Mouse (Mus musculus) embryo, embryonic 11.5 days (tissue): Measurements from ENCODE around the gene Gm44965.
A peak's percentile ranks its signal among the peaks of the same experiment; 100 is the strongest.
"Not testable (repeated sequence)": the region's sequence is repeated elsewhere in the genome, so short reads cannot be mapped to it uniquely, and the experiment has no call there.

Experiments
- DNase-seq: peaks from one replicate; pipeline ENCODE4 v3.0.0-alpha.2; 2012; ENCODE audit warnings: low read depth, low spot score

The Gm44965 gene

DNA sequence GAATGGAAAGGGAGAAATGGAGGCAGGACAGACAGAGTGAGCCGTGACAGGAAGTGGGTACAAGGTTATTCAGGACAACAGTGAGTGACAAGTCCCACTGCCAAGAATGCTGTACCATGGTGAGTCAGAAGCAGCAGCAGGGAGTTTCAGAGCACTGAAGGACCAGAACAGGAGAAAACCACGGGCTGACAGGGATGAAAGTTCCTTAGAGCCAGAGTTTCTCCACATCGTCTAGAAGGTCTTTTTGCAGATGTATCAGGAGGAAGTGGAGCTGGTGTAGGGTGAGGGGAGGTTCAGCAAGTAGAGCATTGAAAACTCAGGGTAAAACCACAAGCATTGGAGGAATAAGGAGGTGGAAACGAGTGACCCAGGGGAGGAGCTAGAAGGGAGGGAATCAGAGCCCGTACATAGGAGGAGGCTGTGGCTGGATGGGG lies 14.5 kb upstream of the Gm44965 start:
- no peak for DNase-seq

DNA sequence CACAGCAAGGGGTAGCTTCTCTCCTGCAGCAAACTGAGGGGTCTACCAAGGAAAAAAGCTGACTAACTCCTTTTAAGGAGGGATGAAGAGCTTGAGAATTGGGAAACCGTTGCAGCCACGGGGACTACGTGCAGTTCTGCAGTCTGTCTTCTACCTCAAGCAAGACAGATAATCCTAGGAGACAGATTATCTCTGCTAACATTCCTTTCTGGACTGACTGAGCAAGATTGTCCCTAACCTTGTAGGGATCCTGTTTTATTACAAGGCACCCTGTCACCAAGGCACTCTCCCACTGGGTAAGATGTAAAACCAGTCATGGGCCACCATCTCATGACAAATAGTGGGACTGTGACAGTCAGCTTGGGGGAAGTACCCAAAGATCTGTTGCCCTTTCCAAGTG lies 12.5 kb upstream of the Gm44965 start:
- no peak for DNase-seq

DNA sequence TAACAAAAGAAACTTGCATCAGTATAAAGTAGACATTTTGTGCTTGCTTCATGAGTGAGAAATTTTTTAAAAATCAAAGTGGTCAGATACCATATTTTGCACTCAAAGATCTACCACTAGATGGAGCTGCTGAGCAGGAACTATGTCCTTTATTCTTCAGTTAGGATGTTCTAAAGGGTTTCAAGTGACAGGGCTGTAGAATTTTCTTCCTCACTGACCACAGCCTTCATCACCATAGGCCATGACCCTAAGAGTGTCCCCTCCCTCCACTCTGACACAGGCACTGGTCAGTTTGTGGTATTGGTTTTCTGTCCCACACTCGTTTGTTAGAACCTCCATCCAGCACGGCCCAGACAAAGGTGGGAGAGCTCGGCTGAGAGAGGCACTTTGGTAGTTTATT lies 11.7 kb upstream of the Gm44965 start:
- no peak for DNase-seq

DNA sequence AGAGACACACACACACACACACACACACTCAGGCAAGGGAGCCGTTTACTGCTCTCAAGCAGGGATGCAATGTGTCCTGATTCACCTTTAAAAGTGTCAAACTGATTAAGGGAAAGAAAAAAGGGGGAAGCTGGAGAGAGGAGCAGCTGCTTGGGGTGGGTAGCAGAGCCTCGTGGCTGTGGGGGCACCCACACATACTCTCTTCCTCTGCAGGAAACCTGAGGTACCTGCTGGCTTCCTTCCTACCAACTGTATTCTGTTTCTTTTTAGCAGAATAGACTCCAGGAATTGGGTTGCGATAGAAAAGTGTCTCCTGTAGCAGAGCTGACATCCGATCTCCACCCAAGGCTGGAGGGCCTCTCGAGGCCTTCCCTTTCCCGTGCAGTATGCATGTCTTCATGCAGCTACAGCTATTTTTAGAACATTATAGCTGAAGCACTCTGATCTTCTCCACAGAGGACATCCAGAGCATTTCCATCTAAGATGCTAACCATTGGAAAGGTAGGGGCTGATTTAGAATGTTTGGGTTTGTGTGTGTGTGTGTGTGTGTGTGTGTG lies 4.5 kb upstream of the Gm44965 start, which contains the start of gene Gm45021:
TSS of gene Gm45021 (plus strand) at position 417 of the 557 bp plus-strand sequence.
- DNase-seq = no peak

DNA sequence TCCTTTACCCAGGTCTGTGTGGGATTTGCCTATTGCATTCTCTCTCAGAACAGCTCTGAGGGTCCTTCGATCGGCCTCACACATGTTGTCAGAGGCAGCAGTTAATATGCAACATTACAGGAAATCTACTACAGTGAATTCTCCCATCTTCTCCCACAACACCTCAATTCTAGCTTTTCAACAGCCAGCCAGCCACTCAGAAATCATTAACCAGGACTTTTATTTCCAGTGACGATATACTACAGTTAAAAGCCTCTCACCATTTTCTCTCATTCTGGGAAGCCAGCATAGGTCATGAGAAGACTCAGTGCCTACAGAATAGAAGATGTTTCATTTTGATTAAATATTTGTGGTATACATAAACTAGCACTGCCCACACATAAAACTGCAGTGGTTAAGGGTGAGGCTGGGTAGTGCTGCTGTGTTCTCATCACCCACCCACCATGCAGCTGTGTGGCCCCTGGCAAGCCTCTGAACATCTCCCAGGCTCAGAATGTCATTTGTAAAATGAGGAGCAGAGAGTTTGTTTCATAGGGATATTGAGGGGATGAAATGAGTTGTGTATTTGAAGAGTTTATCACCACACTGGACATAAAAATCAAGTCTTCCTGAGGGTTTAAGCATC lies 2.4 kb upstream of the Gm44965 start:
- no peak for DNase-seq

DNA sequence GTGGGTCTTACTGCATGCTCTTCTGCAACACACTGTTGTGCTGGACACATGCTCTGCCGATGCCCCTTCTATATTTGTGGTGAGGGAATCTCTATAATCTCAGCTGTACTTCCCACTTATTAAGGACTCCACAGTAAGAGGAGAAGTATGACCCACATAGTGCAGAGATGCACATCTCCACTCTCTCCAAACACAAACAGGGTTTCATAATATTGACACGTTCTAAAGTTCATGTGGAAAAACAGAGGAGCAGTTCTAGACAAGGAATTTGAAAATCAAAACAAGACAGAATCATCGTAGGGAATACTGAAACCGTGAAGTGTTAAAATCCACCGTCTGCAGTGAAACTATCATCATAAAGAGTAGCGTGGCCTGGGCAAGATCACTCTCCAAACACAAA lies 1.9 kb upstream of the Gm44965 start:
- no peak for DNase-seq

DNA sequence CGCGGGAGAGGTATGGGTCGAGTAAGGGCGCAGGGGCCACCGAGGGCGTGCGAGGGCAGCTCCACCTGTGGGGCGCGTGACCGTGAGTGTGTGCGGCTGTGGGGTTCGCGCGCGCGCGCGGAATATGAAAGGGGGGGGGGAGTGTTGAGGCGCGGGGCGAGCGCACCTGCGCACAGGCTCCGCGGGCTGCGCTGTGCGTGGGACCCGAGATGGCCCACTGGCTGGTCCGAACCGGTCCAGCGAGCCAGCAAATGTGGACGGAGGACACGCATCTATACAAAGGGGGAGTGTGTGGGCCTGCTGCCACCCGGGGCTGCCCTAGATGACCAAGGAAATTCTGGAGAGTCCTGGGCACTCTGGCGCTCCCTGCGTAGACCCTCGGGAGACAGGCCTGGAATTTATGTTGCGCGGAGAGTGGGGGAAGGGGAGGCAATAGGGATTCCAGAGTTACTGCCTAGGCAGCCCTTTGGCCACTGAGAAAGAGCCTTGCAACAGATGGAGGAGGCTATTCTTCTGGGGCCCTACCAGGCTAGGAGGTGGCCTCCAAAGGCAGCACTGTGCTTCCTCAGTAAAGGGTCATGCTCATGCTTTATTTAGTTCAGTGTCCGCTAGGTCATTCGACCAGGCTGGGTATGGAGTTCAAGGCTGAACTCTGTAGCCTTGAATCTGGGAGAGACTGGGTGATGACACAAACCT lies 450 bp downstream of the Gm44965 start:
- DNase-seq = peak; percentile 51

DNA sequence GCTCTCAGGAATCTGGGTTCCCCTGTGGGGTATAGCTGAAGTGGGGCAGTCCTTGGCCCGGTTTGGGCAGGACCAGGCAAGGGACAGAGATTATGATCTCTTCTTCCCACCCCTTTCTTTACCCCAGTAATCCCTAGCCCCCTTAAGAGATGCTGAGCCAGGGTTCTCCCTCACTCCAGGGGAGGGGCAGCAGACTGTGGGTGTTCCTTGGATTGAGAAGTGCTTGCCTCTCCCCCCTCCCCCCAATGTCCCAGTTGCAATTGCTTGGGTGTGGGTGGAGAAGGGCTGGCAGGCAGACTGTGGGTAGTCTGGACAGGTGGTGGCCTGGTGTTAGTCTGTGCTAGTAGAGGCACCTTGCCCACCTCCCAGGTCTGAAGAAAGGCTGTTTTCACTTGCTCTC lies 1.5 kb downstream of the Gm44965 start:
- no peak for DNase-seq

DNA sequence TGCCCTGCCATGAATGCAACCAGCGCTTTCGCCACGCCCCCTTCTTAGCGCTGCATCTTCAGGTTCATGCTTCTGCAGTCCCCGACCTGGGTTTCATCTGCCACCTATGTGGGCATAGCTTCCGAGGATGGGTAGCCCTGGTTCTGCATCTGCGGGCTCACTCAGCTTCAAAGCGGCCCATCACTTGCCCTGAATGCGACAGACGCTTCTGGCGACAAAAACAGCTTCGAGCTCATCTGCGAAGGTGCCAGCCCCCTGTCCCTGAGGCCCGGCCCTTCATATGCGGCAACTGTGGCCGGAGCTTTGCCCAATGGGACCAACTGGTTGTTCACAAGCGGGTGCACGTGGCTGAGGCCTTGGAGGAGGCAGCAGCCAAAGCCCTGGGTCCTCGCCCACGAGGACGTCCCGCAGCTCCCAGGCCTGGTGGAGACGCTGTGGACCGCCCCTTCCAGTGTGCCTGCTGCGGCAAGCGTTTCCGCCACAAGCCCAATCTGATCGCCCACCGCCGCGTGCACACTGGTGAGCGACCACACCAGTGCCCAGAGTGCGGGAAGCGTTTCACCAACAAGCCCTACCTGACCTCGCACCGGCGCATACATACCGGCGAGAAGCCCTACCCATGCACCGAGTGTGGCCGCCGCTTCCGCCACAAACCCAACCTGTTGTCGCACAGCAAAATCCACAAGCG lies 2.9 kb downstream of the Gm44965 start:
- no peak for DNase-seq

DNA sequence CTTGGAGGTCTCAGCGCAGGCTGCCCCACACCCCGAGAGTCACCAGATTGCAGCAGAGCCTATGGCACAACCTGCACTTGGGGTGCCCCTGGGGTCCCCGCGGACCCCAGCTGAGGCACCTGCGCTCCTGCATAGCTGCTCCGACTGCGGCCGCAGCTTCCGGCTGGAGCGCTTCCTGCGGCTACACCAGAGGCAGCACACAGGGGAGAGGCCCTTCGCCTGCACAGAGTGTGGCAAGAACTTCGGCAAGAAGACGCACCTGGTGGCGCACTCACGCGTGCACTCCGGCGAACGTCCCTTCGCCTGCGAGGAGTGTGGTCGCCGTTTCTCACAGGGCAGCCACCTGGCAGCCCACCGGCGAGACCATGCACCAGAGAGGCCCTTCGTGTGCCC lies 3.5 kb downstream of the Gm44965 start:
- no peak for DNase-seq

DNA sequence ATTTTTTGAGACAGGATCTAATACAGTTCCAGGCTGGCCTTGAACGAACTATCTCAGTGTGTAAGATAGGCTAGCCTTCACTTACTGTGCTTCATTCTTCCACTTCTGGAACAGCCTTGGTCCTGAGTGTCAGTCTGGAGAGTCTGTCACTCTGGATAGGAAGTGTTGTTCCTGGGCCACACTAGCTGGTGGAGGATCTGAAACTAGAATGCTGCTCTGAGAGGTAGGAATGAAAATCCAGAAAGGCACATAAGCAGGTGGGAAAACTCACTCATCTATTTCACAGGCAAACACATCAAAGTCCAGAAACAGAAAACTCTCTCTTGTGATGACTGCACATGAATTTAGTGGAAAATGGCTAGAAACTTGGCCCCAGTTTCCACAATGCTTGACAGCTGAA lies 6.9 kb downstream of the Gm44965 start:
- DNase-seq = no peak

DNA sequence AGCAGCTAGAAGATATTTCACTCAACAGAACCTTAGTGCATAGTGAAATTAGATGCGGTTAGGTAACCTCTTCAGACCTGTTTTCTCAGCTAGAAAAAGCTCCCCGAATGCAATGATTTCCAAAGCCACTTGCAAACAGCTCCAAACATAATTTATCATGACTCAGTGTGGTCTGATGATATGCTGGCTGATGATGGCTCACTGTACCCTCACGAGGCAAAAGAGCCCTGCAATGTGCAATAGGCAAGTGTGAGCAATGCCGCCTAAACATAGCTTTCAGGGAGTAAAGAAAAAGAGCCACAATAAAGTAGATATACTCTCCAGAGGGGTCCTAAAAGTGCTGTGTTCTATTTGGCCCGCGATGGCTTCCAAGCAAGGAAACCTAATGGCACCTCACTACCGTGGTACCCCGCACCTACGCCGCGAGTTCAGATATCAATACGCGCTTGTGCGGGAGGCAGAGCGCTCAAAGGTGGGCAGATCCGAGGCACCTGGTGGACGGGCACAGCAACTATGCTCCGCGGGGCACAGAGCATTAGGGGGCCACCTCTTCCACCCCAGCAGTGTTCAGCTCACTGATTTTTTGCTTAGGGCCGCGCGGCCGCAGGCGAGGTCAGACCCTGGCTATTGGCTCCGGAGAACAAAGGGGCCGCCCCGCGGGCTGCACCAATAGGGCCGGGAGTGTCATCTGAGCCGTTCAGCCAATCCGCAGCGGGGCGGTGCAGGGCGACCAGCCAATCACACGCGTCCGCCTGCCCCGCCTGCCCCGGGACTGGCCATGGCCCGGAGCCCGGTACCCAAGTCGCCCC lies 7.7 kb downstream of the Gm44965 start, which contains the start of gene Zfp775:
TSS of gene Zfp775 (plus strand) at position 793 of the 809 bp plus-strand sequence.
- peak; percentile 90 for DNase-seq

DNA sequence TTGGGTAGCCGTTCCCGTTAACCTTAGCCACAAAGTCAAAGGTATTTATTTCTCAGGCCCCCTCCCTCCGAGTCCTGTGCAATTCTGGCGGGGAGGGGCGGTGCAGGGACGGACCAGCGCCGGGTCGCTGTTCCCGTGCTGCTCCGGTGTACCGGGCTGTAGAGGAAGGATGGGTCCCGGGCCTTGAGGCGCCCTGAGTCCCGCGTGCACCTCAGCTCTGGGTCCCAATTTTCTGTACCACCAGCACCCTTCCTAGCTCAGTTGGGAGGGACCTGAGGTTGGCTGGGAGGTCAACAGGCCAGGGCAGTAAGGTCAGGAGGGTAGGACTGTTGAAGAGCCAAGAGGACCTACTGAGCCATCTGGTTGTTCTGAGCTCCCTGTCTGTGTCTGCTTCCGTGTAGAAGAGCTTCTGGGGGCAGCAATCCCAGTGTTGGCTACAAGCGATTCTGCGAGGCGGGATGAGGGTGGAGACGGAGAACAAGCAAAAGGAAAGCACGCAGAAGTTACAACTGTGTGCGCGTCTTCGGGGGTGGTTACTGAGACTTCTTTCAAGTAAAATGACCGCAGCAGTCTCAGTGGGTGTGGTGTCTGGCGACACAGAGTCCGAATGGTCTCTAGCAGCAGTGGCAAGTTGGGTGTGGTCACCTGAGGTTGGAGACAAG lies 8.5 kb downstream of the Gm44965 start:
- no peak for DNase-seq

DNA sequence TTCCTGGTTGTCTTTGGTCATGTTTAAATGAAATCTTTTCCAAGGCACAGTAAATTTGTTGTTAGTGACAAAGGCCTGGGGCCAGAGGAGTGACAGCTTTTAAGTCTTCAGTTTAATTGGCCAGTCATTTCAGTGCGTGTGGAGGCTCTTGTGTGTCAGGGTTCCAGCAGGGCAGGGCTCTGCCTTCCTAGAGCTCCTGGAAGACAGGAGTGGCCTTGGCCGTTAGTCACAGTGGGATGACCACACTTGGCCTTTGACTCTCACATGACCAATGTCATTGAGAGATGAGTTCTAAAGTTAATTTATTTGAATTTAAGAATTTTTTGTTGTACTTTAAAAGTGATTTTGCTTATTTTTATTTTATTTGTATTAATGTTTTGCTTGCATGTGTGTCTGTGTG lies 14.4 kb downstream of the Gm44965 start:
- DNase-seq = no peak

DNA sequence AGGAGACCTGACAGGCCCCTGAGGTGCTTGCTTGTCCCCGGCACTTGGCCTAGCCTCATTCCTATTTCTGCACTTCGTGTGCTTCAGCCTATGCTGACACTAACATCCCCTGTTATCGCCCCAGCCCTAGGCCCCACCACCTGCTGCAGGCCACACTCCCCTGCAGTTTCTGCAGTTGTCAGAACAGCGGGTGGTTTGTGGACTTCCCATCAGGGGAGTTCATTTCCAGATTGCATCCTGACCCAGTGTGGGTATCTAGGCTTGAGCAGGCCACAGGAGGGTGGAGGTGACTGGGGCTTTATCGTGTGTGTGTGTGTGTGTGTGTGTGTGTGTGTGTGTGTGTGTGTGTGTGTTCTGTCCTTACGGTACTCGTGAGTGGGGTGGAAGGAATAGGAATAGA lies 15.8 kb downstream of the Gm44965 start:
- no peak for DNase-seq

DNA sequence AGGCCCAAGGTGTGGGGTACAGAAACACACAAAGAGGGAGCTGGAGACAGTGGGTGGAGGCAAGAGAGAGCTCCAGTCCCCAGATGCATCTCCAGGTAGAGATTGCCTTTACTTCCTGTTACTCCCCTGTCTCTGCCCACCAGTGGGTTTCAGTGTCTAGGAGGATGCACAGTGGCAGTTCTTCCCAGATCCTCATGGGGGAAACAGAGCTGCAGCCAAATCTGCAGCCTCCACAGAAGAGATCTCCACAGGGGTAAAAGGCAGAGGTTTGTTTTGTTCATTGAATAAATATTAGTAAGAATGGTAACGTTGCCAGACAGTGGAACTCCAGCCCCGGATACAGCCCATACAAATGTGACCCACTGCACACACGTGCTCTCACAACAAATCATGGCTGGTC lies 16.9 kb downstream of the Gm44965 start:
- DNase-seq = no peak

DNA sequence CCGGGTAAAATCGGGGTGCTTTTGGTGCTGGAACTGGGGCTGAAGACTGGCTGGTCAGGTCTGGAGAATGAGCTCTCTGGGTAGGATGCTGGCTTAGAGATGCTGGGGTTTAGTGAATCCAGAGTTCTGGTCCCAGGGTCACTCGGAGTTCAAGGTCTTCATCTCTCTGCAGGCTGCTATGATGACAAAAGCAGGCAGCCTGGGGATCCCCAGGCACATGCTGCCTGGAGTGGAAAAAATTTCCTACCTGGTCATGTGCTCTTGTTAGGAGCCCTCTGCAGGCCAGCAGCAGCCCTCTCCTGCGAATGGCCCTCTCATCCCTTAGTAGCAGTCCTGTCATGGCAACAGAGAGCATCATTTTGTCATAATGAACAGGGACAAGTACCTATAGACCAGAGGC lies 19.7 kb downstream of the Gm44965 start:
- no peak for DNase-seq

DNA sequence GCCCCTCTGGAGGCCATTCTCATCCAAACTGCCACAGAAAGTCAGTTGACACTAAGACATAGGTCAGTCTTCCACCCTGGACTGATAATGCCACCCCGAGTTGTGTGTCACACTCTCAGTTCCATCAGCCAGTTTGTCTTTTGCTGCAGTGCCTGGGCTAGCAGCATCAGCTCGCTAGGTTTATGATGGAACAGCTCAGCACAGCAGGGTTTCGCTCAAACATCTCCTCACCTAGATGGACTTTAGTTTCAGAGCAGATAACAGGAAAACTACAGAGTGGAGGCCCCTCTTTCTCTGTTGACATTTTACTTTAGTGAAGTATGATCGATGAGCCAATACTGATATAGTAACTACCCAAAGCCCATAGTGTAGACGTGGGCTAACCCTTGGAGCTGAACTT lies 21.0 kb downstream of the Gm44965 start:
- DNase-seq = no peak

DNA sequence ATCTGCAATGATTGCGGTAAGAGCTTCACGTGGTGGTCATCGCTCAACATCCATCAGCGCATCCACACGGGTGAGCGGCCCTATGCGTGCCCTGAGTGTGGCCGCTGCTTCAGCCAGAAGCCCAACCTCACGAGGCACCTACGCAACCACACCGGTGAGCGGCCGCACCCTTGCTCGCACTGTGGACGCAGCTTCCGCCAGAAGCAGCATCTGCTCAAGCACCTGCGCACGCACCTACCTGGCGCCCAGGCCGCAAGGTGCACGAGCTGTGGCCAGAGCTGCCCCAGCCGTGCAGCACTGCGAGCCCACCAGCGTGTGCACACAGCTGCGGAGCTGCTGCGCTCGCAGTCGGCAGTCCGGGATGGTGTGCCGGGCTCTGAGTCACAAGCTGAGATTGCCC lies 26.3 kb downstream of the Gm44965 start:
- no peak for DNase-seq

DNA sequence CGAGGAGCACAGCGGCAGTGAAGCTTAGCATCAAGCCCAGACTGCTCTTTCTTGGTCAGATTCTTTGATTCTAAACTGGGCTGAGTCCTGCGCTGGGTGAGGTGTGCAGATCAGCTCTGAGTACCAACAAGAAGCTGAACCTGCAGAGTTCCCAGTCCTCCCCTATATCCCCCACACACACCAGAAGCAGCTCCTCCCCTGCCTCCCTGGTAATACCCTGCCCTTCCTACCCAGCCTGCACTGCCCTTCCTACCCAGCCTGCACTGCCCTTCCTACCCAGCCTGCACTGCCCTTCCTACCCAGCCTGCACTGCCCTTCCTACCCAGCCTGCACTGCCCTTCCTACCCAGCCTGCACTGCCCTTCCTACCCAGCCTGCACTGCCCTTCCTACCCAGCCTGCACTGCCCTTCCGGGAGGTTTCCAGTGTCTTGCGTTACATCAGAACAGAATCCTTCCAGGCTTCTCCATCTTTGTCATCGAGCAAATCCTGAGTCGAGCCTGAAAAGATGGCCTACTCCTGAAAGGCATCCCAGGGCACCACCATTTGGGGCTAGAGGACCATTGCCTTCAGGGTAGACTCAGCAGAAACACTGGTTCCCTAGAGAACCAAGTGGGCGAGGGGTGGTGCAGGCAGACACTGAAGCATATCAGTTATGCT lies 28.6 kb downstream of the Gm44965 start:
- DNase-seq = not testable (repeated sequence)

DNA sequence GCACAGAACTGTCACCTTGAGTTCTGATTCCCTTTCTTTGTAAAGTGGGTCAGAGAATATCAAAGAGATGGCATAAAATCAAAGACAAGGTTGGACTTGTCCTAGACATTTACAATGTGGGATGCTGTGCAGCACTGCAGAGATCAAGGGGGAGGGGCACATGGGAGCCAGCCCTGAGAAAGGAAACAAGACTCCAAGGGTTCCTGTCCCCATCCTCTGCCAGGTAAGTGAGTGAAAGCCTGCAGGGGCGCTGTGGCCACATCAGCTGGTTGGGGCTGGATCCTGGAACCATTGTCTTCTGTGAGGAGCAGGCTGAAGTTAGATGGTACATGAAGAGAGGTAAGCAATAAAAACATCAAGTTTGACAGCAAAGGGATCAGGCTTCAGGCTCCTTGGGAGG lies 29.7 kb downstream of the Gm44965 start:
- no peak for DNase-seq
